Mouse (Mus musculus): ENCODE data around the gene Arid5b. TPM values are rescaled to one million over a fixed set of nuclear protein-coding genes. Genes with fewer than 3 reads are reported as not detected.

Arid5b gene
- polyA plus RNA-seq, 1 experiment from 2014 or later, result 17.6 TPM

- 90% methylated on average over 7 of the region's 7 CpGs for WGBS
- Histone ChIP-seq H3K9ac (ENCODE audit: low read depth, low read length) (no peak overlapping the region), H3K9me3 (replicated peaks; ENCODE audit: control insufficient read depth, low read length, poor library complexity, severe bottlenecking) (no peaks in the 10 kb centered on the region)
Observed at GRCm38 (mm10) chr10:68301013-68301412, 22.5 kb upstream of the Arid5b start.

GRCm38 (mm10) chr10:68289465-68289864, 10.9 kb upstream of the Arid5b start:
- Histone ChIP-seq H3K27me3 (ENCODE audit: control insufficient read depth, insufficient read depth, low read depth, low read length) (no peaks in the 10 kb centered on the region), H3K27ac (ENCODE audit: low read length) (no peak overlapping the region), H3K4me2 (ENCODE audit: low read length) (no peak overlapping the region), H3K4me3 (ENCODE audit: low read depth, low read length) (no peak overlapping the region), H3K4me1 (ENCODE audit: control insufficient read depth, insufficient read depth, low read length) (peaks cover 3% of the 10 kb centered on the region; the same call in 1 of the 2 replicates), H3K36me3 (ENCODE audit: control insufficient read depth, insufficient read depth, low read length) (no peaks in the 10 kb centered on the region), H3K9me3 (replicated peaks; ENCODE audit: control insufficient read depth, low read length, poor library complexity, severe bottlenecking) (peaks cover 13% of the 10 kb centered on the region), H3K9ac (ENCODE audit: low read depth, low read length) (no peak overlapping the region)
- ATAC-seq, result no peak
- WGBS, result 65% methylated on average over 4 of the region's 4 CpGs

More at GRCm38 (mm10) chr10:68301013-68301412, 22.5 kb upstream of the Arid5b start:
- Histone ChIP-seq H3K27me3 (ENCODE audit: control insufficient read depth, insufficient read depth, low read depth, low read length) (no peaks in the 10 kb centered on the region), H3K4me3 (ENCODE audit: low read depth, low read length) (no peak overlapping the region), H3K4me2 (ENCODE audit: low read length) (no peak overlapping the region), H3K4me1 (ENCODE audit: control insufficient read depth, insufficient read depth, low read length) (no peaks in the 10 kb centered on the region), H3K36me3 (ENCODE audit: control insufficient read depth, insufficient read depth, low read length) (no peaks in the 10 kb centered on the region), H3K27ac (ENCODE audit: low read length) (no peak overlapping the region)
- ATAC-seq, result no peak

- H3K36me3 ChIP-seq (ENCODE audit: control insufficient read depth, insufficient read depth, low read length), result no peaks in the 10 kb centered on the region
- ATAC-seq, result peak; percentile 71
- no peaks in the 10 kb centered on the region for H3K27me3 ChIP-seq (ENCODE audit: control insufficient read depth, insufficient read depth, low read depth, low read length)
- peaks cover 28% of the 10 kb centered on the region for H3K4me1 ChIP-seq (ENCODE audit: control insufficient read depth, insufficient read depth, low read length)
- WGBS, result under 1% methylated on average over 27 of the region's 27 CpGs
- peak overlapping the region; percentile 87 for H3K4me2 ChIP-seq (ENCODE audit: low read length)
- H3K9ac ChIP-seq (ENCODE audit: low read depth, low read length), result peak overlapping the region; percentile 64
- H3K27ac ChIP-seq (ENCODE audit: low read length), result peak overlapping the region; percentile 33; the same call in 1 of the 2 replicates
- H3K9me3 ChIP-seq (replicated peaks; ENCODE audit: control insufficient read depth, low read length, poor library complexity, severe bottlenecking), result no peaks in the 10 kb centered on the region
- peak overlapping the region; percentile 43 for H3K4me3 ChIP-seq (ENCODE audit: low read depth, low read length)
Observed at GRCm38 (mm10) chr10:68282466-68283391, 4.2 kb upstream of the Arid5b start.

GRCm38 (mm10) chr10:68281775-68282106, 3.2 kb upstream of the Arid5b start:
- Histone ChIP-seq H3K9me3 (replicated peaks; ENCODE audit: control insufficient read depth, low read length, poor library complexity, severe bottlenecking) (no peaks in the 10 kb centered on the region), H3K4me2 (ENCODE audit: low read length) (no peak overlapping the region), H3K4me3 (ENCODE audit: low read depth, low read length) (no peak overlapping the region), H3K36me3 (ENCODE audit: control insufficient read depth, insufficient read depth, low read length) (no peaks in the 10 kb centered on the region), H3K9ac (ENCODE audit: low read depth, low read length) (no peak overlapping the region), H3K27me3 (ENCODE audit: control insufficient read depth, insufficient read depth, low read depth, low read length) (no peaks in the 10 kb centered on the region), H3K4me1 (ENCODE audit: control insufficient read depth, insufficient read depth, low read length) (peaks cover 28% of the 10 kb centered on the region), H3K27ac (ENCODE audit: low read length) (no peak overlapping the region)
- ATAC-seq, result no peak
- 17% methylated on average over 3 of the region's 3 CpGs for WGBS

- Histone ChIP-seq H3K36me3 (ENCODE audit: control insufficient read depth, insufficient read depth, low read length) (no peaks in the 10 kb centered on the region), H3K4me3 (ENCODE audit: low read depth, low read length) (no peak overlapping the region), H3K27me3 (ENCODE audit: control insufficient read depth, insufficient read depth, low read depth, low read length) (no peaks in the 10 kb centered on the region), H3K9me3 (replicated peaks; ENCODE audit: control insufficient read depth, low read length, poor library complexity, severe bottlenecking) (no peaks in the 10 kb centered on the region), H3K4me2 (ENCODE audit: low read length) (no peak overlapping the region; the same call in 1 of the 2 replicates), H3K9ac (ENCODE audit: low read depth, low read length) (no peak overlapping the region), H3K27ac (ENCODE audit: low read length) (peak overlapping the region; percentile 54; the same call in 1 of the 2 replicates), H3K4me1 (ENCODE audit: control insufficient read depth, insufficient read depth, low read length) (peaks cover 28% of the 10 kb centered on the region)
- 32% methylated on average over 6 of the region's 6 CpGs for WGBS
- no peak for ATAC-seq
Observed at GRCm38 (mm10) chr10:68281076-68281774, 2.7 kb upstream of the Arid5b start.

- Histone ChIP-seq H3K27ac (ENCODE audit: low read length) (peak overlapping the region; percentile 92), H3K4me1 (ENCODE audit: control insufficient read depth, insufficient read depth, low read length) (peaks cover 35% of the 10 kb centered on the region), H3K27me3 (ENCODE audit: control insufficient read depth, insufficient read depth, low read depth, low read length) (no peaks in the 10 kb centered on the region), H3K4me2 (ENCODE audit: low read length) (peak overlapping the region; percentile 93), H3K9me3 (replicated peaks; ENCODE audit: control insufficient read depth, low read length, poor library complexity, severe bottlenecking) (no peaks in the 10 kb centered on the region), H3K36me3 (ENCODE audit: control insufficient read depth, insufficient read depth, low read length) (no peaks in the 10 kb centered on the region), H3K9ac (ENCODE audit: low read depth, low read length) (peak overlapping the region; percentile 73), H3K4me3 (ENCODE audit: low read depth, low read length) (peak overlapping the region; percentile 75)
- ATAC-seq, result no peak
- WGBS, result under 1% methylated on average over 41 of the region's 41 CpGs
Observed at GRCm38 (mm10) chr10:68279516-68280501, 1.3 kb upstream of the Arid5b start.

GRCm38 (mm10) chr10:68277671-68278151, 829 bp downstream of the Arid5b start:
- Histone ChIP-seq H3K4me2 (ENCODE audit: low read length) (peak overlapping the region; percentile 93), H3K27ac (ENCODE audit: low read length) (peak overlapping the region; percentile 78), H3K27me3 (ENCODE audit: control insufficient read depth, insufficient read depth, low read depth, low read length) (no peaks in the 10 kb centered on the region), H3K36me3 (ENCODE audit: control insufficient read depth, insufficient read depth, low read length) (no peaks in the 10 kb centered on the region), H3K4me3 (ENCODE audit: low read depth, low read length) (peak overlapping the region; percentile 75), H3K9ac (ENCODE audit: low read depth, low read length) (peak overlapping the region; percentile 65), H3K4me1 (ENCODE audit: control insufficient read depth, insufficient read depth, low read length) (peaks cover 30% of the 10 kb centered on the region), H3K9me3 (replicated peaks; ENCODE audit: control insufficient read depth, low read length, poor library complexity, severe bottlenecking) (no peaks in the 10 kb centered on the region)
- no peak for ATAC-seq
- under 1% methylated on average over 15 of the region's 15 CpGs for WGBS

GRCm38 (mm10) chr10:68276976-68277441, 1.5 kb downstream of the Arid5b start:
- Histone ChIP-seq H3K27me3 (ENCODE audit: control insufficient read depth, insufficient read depth, low read depth, low read length) (no peaks in the 10 kb centered on the region), H3K4me1 (ENCODE audit: control insufficient read depth, insufficient read depth, low read length) (peaks cover 23% of the 10 kb centered on the region), H3K4me2 (ENCODE audit: low read length) (peak overlapping the region; percentile 93), H3K9me3 (replicated peaks; ENCODE audit: control insufficient read depth, low read length, poor library complexity, severe bottlenecking) (no peaks in the 10 kb centered on the region), H3K9ac (ENCODE audit: low read depth, low read length) (peak overlapping the region; percentile 83), H3K4me3 (ENCODE audit: low read depth, low read length) (peak overlapping the region; percentile 75), H3K36me3 (ENCODE audit: control insufficient read depth, insufficient read depth, low read length) (no peaks in the 10 kb centered on the region), H3K27ac (ENCODE audit: low read length) (peak overlapping the region; percentile 86)
- WGBS, result 0% methylated on average over 23 of the region's 34 CpGs
- ATAC-seq, result peak; percentile 70
